Mouse (Mus musculus) left cerebral cortex, postnatal 14 days (tissue): ENCODE measurements around the gene Sipa1l3. TPM values are rescaled to one million over a fixed set of nuclear protein-coding genes. Genes with fewer than 3 reads are reported as not detected.

Source experiments
- DNase-seq, 2 experiments: peaks; one replicate each; pipeline ENCODE4 v3.0.0; 2021 to 2022; ENCODE audit warnings: low spot score in 2 of 2, mixed read lengths in 1 of 2
- intact Hi-C: fragments of 180-260 bp; cut with DNase I; formaldehyde crosslinking; loops from one replicate; pipeline ENCODE4 v1.15.1; 2025
- total RNA-seq, 2 experiments: library from RNA; stranded (reverse); gene quantifications; 2 replicates each; pipeline ENCODE4 v1.2.3; 2021

Sipa1l3 gene
- total RNA-seq, 2 experiments from 2014 or later = 50.1 to 54.8 TPM

- intact Hi-C loops = loop anchor here (5.0 kb wide), 4 partner anchors 43 to 218 kb away; partner anchors contain the start of genes Ggn and Spred3
- DNase-seq = no peak
These were observed 213.8 kb downstream of the Sipa1l3 start for GRCm38 (mm10) chr7:29304463-29305262.

- intact Hi-C loops = loop anchor here (5.0 kb wide), 3 partner anchors 58 to 218 kb away; partner anchors contain the start of genes Ggn and Spred3
- peak; percentile 92 to 93 for DNase-seq
These were observed 214.5 kb downstream of the Sipa1l3 start, which contains the start of gene Dpf1 for GRCm38 (mm10) chr7:29303738-29304462. Gene Dpf1 (plus strand): TSS chr7:29303951.

GRCm38 (mm10) chr7:29302641-29303040 lies 215.8 kb downstream of the Sipa1l3 start:
- intact Hi-C loops = loop anchor here (5.0 kb wide), 3 partner anchors 60 to 220 kb away; partner anchors contain the start of genes Ggn and Spred3
- DNase-seq = no peak

- intact Hi-C loops = loop anchor here (5.0 kb wide), 3 partner anchors 61 to 221 kb away; partner anchors contain the start of genes Ggn and Spred3
- DNase-seq = peak in 1 of 2 experiments; percentile 73
These were observed 217.3 kb downstream of the Sipa1l3 start for GRCm38 (mm10) chr7:29301127-29301566.

GRCm38 (mm10) chr7:29296998-29297397 lies 221.4 kb downstream of the Sipa1l3 start:
- intact Hi-C loops = loop anchor here (2.0 to 10.0 kb wide), 3 partner anchors 50 to 244 kb away; partner anchors contain the start of gene Ryr1

GRCm38 (mm10) chr7:29295861-29296647 lies 222.4 kb downstream of the Sipa1l3 start:
- intact Hi-C loops = loop anchor here (2.0 to 10.0 kb wide), 3 partner anchors 49 to 243 kb away; partner anchors contain the start of gene Ryr1
- no peak for DNase-seq

More at GRCm38 (mm10) chr7:29296998-29297397, 221.4 kb downstream of the Sipa1l3 start:
- DNase-seq = peak in 1 of 2 experiments; percentile 76

GRCm38 (mm10) chr7:29294111-29294761 lies 224.2 kb downstream of the Sipa1l3 start:
- no peak for DNase-seq

GRCm38 (mm10) chr7:29293131-29294065 lies 225.0 kb downstream of the Sipa1l3 start:
- no peak for DNase-seq
- intact Hi-C loops = loop anchor here (10.0 kb wide), 1 partner anchor 169 kb away; the partner anchor contains the start of gene Ryr1

More at GRCm38 (mm10) chr7:29294111-29294761, 224.2 kb downstream of the Sipa1l3 start:
- intact Hi-C loops = loop anchor here (10.0 kb wide), 1 partner anchor 169 kb away; the partner anchor contains the start of gene Ryr1

- DNase-seq = no peak
- intact Hi-C loops = loop anchor here (10.0 kb wide), 1 partner anchor 168 kb away; the partner anchor contains the start of gene Ryr1
These were observed 225.9 kb downstream of the Sipa1l3 start for GRCm38 (mm10) chr7:29292458-29293098.

- DNase-seq = no peak
- intact Hi-C loops = loop anchor here (10.0 kb wide), 1 partner anchor 167 kb away; the partner anchor contains the start of gene Ryr1
These were observed 226.6 kb downstream of the Sipa1l3 start for GRCm38 (mm10) chr7:29291616-29292457.

- intact Hi-C loops = loop anchor here (10.0 kb wide), 1 partner anchor 166 kb away; the partner anchor contains the start of gene Ryr1
- DNase-seq = no peak
These were observed 227.6 kb downstream of the Sipa1l3 start for GRCm38 (mm10) chr7:29290691-29291485.

GRCm38 (mm10) chr7:29289856-29290255 lies 228.6 kb downstream of the Sipa1l3 start:
- DNase-seq = no peak
- intact Hi-C loops = loop anchor here (10.0 kb wide), 1 partner anchor 165 kb away; the partner anchor contains the start of gene Ryr1

- intact Hi-C loops = no loop called here
- DNase-seq = peak in 1 of 2 experiments; percentile 57
These were observed 229.4 kb downstream of the Sipa1l3 start, which contains the start of gene Ppp1r14a for GRCm38 (mm10) chr7:29288942-29289638. Gene Ppp1r14a (plus strand): TSS chr7:29289308.

GRCm38 (mm10) chr7:29288079-29288478 lies 230.4 kb downstream of the Sipa1l3 start:
- DNase-seq = no peak
- intact Hi-C loops = no loop called here
